Mouse (Mus musculus): Measurements from ENCODE around the gene 4930402H24Rik.

GRCm38 (mm10) chr2:130697821-130698266 is 208.4 kb downstream of the 4930402H24Rik start:
- TF ChIP-seq EP300 (IDR thresholded peaks at IDR 0.05; ENCODE audit: low read depth in 1 of 2, low read length in 2 of 2) (no peak), CTCF (IDR thresholded peaks at IDR 0.05 in 2 of 3, conservative IDR thresholded peaks at IDR 0.05 in 1 of 3; ENCODE audit: control insufficient read depth in 1 of 3, insufficient read depth in 1 of 3, low read depth in 2 of 3, low read length in 3 of 3, poor library complexity in 1 of 3, severe bottlenecking in 1 of 3) (no peak), SIN3A (IDR thresholded peaks at IDR 0.05; ENCODE audit: low read length) (no peak), JUND (IDR thresholded peaks at IDR 0.05; ENCODE audit: low read depth, low read length) (no peak), MAFK (IDR thresholded peaks at IDR 0.05; ENCODE audit: borderline replicate concordance, low read depth, low read length) (no peak), E2F4 (IDR thresholded peaks at IDR 0.05; ENCODE audit: borderline replicate concordance, low read depth, low read length) (no peak), NELFE (IDR thresholded peaks at IDR 0.05; ENCODE audit: low read depth, low read length) (no peak), ZC3H11A (IDR thresholded peaks at IDR 0.05; ENCODE audit: low read depth, low read length) (no peak), MAZ (IDR thresholded peaks at IDR 0.05; ENCODE audit: low read depth, low read length) (no peak), MYC (IDR thresholded peaks at IDR 0.05; ENCODE audit: low read depth, low read length) (no peak), ELF1 (IDR thresholded peaks at IDR 0.05; ENCODE audit: low read depth, low read length) (no peak), TBP (IDR thresholded peaks at IDR 0.05; ENCODE audit: low read depth, low read length) (no peak), TCF12 (IDR thresholded peaks at IDR 0.05; ENCODE audit: low read depth, low read length) (no peak), POLR2A (IDR thresholded peaks at IDR 0.05; ENCODE audit: control insufficient read depth in 1 of 2, insufficient read depth in 1 of 2, low read depth in 1 of 2, low read length in 2 of 2, poor library complexity in 1 of 2) (no peak)
